Mouse (Mus musculus) olfactory bulb, adult 2 months (tissue): ENCODE data around the gene Cand2.

Experiments used
- CTCF ChIP-seq: fragments of 200-500 bp; IDR thresholded peaks from 2 replicates; pipeline ENCODE4 v1.5.1; 2012; ENCODE audit warnings: low read depth, mild to moderate bottlenecking, low read length, moderate library complexity; ENCODE audit not compliant: insufficient read depth
- POLR2A ChIP-seq: fragments of 200-500 bp; IDR thresholded peaks from 2 replicates; pipeline ENCODE4 v1.6.1; 2012; ENCODE audit warnings: mild to moderate bottlenecking, low read depth, low read length, moderate library complexity; ENCODE audit not compliant: insufficient read depth

DNA sequence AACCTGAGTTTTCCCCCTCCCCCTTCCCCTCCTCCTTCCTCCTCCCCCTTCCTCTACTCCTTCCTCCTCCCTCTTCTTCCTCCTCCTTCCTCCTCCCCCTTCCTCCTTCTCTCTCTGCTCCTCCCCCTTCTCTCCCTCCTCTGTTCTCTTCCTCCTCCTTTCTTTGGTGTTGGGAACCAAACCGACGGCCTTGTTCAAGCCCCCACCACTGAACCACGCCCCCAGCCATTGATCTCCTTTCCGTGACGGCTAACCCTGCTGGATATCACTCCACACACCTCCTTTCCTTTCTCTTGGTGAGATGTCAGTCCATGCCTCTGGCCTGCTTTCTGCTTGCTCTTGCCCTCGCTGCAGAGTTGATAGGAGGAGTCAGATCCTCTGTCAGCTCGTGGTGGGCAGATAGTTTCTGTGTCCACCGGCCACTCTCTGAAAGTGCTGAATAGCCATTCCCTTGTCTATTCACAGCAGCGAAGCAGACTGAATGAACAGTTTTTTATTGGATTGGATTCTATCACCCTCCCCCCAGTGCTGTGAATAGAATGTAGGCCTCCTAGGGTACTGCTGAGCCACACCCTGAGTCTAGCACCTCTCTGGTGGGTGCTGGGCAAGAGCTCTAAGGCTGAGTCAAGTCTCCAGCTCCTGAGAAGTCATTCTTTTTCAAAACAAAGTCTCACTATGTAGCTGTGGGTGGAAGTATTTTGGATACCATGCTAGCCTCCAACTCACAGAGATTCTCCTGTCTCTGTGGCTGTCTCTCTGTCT lies 12.2 kb upstream of the Cand2 start, which contains the start of gene Tmem40:
- TF ChIP-seq CTCF = no peak
- TF ChIP-seq POLR2A = no peak
